Mouse (Mus musculus) spleen, adult 2 months (tissue): ENCODE results near the gene Nav2.

ENCODE experiments used
- CTCF ChIP-seq: fragments of 200-500 bp; IDR thresholded peaks from 2 replicates; pipeline ENCODE4 v1.5.1; 2011; ENCODE audit warnings: mild to moderate bottlenecking, inconsistent platforms; ENCODE audit not compliant: insufficient read depth, insufficient read length, insufficient replicate concordance; ENCODE audit errors: extremely low read depth
- POLR2A ChIP-seq: fragments of 200-500 bp; IDR thresholded peaks from 2 replicates; pipeline ENCODE4 v1.6.1; 2011; ENCODE audit warnings: low read depth, low read length, inconsistent platforms

DNA sequence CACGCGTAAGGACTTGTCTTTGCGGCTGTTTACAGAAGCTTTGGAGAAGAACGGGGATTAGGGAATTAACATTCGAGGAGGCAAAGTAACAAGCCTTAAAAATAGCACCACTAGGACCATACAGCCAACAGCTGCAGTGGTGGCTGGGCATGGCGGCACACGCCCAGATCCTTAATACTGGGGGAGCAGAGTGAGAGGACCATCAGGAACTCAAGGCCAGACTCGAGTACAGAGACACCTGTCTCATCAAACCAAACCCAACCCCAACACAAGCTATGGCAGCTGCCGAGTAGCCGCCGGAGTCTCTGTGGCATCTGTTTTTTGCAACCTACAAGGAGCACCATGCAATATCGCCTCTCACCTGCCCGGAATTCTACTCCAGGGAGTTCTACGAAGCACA, 33.4 kb upstream of the Nav2 start:
- no peak for TF ChIP-seq POLR2A
- TF ChIP-seq CTCF = no peak
